Mouse (Mus musculus) brain, embryonic 14.5 days (tissue): ENCODE results near the gene Arl6ip1. TPM values are rescaled to one million over a fixed set of nuclear protein-coding genes. Genes with fewer than 3 reads are reported as not detected.
A peak's percentile ranks its signal among the peaks of the same experiment; 100 is the strongest.

Experiments
- DNase-seq: peaks from one replicate; pipeline ENCODE4 v3.0.0-alpha.2; 2011; ENCODE audit warnings: low read depth
- CTCF ChIP-seq: fragments of 200-500 bp; IDR thresholded peaks from 2 replicates; pipeline ENCODE4 v1.5.1; 2012; ENCODE audit warnings: inconsistent platforms, mild to moderate bottlenecking, moderate library complexity, borderline replicate concordance; ENCODE audit not compliant: insufficient read depth, insufficient read length; ENCODE audit errors: extremely low read depth
- POLR2A ChIP-seq: fragments of 200-500 bp; IDR thresholded peaks from 2 replicates; pipeline ENCODE4 v1.6.1; 2012; ENCODE audit warnings: mild to moderate bottlenecking, inconsistent platforms, borderline replicate concordance; ENCODE audit not compliant: poor library complexity, insufficient read depth, insufficient read length, severe bottlenecking; ENCODE audit errors: extremely low read depth
- polyA plus RNA-seq: library from polyadenylated mRNA; depleted of rRNA; stranded (reverse); fragments of >200 nt; gene quantifications from 2 replicates; pipeline ENCODE4 v1.2.3, GENCODE M21; 2012

The Arl6ip1 gene
- polyA plus RNA-seq, 1 experiment: 287 TPM

DNA sequence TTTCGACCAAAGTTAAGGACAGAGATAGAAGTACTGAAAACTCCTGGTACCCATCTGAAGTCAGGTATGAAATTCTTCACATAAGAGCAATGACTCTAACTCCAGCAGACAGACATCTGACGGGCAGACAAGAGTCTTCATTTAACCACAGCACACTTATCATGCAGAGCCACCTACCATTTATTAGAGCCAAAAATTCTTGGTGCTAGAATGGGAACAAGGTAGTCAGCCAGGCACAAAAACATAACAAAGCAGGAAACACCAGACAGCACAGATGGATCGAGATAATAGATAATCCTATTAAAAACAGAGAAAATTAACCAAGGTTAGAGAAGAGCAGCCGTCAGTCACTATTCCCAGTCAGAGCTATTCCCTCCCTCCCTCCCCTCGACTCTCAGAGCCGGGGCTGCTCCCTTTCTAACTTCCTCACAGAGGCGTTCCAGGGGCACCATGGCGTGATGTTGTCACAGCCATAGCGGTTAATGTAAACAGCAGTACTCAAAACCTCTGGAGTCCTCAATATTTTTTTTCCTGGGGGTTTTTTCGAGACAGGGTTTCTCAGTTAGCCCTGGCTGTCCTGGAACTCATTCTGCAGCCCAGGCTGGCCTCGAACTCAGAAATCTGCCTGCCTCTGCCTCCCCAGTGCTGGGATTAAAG is 3.1 kb downstream of the Arl6ip1 start:
- TF ChIP-seq CTCF: no peak
- no peak for TF ChIP-seq POLR2A

DNA sequence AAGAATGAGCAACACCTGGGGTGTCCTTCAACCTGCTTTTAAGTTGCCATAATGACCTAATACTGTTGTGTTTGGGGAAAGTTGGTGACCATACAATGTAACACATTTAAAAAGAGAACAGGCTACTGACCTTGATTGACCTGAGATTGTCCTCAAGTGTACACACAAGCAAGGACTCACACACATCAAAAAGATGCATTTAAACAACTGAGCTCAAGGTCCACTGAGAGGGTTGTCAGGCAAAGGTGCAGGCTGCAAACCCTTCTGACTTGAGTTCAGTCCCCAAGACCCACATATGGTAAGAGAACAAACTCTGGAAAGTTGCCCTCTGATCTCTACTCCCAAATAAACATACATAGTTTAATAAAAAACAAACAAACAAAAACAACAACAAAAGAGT is 3.7 kb downstream of the Arl6ip1 start:
- no peak for DNase-seq
- TF ChIP-seq CTCF (no peak), POLR2A (no peak)

More for the DNA sequence above, 3.1 kb downstream of the Arl6ip1 start:
- DNase-seq: no peak

DNA sequence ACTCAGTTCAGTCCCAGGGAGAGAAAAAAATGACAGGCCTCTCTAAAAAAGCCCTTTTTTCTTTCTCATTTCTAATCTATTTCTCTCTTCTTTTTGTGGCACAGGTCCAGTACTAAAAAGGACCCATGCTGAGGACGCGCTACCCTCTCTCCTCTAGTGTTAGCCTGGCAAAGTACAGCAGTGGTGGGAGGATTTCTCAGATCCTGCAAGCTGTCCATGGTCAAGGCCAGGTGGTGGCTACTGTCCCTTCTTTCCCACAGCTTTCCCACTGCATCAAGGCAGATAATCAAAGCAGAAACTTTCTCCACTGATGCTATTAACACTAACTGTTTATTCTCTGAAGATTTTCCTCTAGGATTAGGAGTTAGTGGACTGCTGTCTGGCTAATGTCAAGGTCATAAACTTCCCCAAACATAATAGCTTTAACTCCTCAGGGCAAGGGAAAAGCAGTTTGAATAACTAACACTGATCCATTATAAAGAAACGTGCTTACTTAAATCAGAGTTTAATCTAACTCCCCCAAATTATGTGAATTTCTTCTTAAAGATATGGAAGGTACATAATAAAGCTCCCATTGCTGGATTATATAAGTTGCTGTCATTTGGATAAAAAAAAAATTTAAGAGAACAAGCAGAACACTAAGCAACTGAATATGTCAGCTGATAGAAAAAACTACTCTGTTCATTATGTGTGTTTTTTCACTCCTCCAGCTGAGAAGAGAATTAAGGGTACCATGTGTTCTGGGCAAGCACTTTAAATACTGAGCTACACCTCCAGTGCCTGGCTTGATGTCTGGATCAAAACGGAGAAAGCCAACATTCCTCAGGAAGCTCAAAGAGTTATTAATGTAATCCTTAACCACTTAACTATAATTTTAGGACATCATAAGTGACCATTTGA is 5.7 kb downstream of the Arl6ip1 start:
- no peak for DNase-seq
- no peak for TF ChIP-seq CTCF
- TF ChIP-seq POLR2A: no peak

DNA sequence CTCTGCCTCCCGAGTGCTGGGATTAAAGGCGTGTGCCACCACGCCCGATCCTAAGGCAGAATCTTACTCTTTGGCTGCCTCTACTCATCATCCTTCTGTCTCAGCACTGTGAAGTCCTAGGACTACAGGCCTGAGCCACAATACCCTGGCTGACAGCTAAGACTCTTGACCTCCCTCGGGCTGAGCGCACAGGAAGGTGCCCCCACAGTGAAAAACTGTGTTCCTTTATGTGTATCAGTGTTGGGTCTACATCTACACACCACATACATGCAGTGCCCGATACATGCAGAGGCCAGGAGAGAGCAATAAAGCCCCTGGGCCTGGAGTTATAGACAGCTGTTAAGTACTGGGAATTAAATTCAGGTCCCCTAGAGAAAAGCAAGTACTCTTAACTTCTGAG is 7.2 kb downstream of the Arl6ip1 start:
- no peak for DNase-seq
- TF ChIP-seq CTCF (no peak), POLR2A (no peak)

DNA sequence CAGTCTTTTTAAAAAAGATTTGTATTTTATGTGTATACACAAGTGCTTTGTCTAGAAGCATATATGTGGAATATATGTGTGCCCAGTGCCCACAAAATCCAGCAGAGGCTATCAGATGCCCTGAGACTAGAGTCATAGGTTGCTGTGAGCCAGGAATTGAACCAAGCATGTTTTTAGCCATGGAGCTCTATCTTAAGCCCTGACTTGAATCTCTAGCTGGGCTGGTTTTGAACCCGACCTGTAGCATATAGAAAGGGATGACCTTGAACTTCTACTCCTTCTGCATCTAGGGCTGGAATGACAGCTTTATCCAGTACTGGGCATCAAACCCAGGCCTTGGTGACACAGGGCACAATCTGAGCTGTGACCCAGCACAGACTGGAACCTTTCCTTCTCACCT is 8.8 kb downstream of the Arl6ip1 start:
- DNase-seq: no peak
- TF ChIP-seq POLR2A (no peak), CTCF (no peak)

DNA sequence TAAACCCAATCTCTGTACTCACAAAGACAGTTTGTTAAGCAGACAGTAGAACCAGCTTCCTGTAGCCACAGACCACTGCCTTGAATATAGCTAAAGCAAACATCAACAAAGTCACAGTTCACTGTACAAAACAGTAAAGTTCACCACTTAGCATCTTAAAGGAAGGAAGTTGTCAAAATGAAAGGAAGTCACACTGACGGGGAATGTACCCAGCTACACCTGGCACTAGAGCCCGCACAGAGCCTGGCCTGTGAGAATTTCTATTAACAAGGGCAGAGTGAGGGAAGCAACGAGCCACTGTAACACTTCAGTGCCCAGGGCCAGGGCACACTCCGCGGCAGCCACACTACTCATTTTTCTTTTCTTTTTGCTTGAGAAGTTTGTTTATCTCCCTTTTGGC is 9.5 kb downstream of the Arl6ip1 start:
- no peak for DNase-seq

DNA sequence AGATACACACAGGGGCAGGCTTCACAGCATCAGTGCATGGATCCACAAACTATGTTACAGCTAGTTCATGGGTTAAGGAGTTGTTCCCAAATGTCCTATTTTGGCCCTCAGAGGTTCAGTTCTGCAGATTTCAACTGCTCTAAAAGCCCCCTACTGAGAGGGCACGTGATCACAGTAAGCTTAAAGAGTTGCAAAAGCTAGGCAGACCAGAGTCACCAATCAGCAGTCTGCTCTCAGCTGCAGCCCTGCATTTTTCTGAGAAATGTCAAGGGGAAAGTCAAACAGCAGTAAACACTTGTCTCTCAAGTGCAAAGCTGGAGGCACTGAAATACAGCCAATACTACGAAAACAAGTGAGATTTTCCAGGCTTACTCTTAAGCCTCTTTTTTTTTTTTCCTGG is 10.3 kb downstream of the Arl6ip1 start:
- no peak for DNase-seq
- no peak for TF ChIP-seq POLR2A
- no peak for TF ChIP-seq CTCF

More for the DNA sequence above, 9.5 kb downstream of the Arl6ip1 start:
- TF ChIP-seq POLR2A: no peak
- no peak for TF ChIP-seq CTCF

DNA sequence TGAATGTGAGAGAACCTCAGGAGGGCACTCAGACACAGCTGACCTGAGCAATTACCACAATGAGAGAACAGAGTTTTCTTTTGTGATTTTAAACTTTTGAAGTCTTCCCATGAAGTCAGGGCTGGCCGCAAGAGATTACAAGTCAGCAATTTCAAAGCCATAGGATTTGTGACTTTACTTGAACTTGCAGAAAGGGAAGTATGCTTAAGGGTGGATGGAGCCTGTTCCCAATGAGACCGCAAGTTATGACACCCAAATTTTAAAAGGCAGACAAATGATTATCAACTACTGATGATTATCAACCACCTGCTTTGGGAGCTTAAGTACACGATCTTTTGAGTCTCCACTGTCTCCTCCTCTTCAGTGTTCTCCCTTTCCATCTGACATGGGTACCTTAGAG is 11.0 kb downstream of the Arl6ip1 start:
- no peak for DNase-seq
- TF ChIP-seq CTCF: no peak
- no peak for TF ChIP-seq POLR2A

DNA sequence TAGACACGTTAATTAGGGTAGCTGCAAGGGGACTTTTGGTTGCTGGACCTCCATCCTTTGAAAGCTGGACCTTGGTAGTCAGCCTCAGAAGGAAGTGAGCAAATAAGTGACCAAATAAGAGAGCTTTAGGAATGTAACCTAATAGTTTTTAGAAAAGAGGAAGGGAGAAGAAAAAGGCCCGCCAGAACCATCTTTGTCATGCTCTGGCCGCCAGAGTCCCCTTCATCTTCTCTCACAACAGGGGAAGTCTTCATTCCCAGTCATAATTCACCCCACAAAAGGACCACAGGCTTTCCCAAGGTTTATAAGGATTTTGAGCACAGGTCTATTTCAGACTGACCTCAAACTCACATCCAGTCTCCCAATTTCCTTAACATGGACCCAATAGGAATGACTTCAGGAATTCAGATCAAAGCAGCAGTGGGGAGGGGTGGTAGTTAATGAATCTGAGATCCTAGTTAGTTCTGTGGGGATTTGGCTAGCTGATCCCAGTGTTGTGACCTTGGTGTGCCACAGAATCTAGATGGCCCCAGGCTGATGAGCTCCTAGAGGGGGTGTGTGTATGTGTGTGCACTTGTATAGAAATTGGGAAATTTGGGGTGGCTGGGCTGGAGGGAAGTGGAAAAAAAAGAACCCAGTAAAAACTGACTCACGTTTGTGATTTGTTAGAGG is 11.8 kb downstream of the Arl6ip1 start:
- TF ChIP-seq POLR2A (no peak), CTCF (no peak)
- no peak for DNase-seq

DNA sequence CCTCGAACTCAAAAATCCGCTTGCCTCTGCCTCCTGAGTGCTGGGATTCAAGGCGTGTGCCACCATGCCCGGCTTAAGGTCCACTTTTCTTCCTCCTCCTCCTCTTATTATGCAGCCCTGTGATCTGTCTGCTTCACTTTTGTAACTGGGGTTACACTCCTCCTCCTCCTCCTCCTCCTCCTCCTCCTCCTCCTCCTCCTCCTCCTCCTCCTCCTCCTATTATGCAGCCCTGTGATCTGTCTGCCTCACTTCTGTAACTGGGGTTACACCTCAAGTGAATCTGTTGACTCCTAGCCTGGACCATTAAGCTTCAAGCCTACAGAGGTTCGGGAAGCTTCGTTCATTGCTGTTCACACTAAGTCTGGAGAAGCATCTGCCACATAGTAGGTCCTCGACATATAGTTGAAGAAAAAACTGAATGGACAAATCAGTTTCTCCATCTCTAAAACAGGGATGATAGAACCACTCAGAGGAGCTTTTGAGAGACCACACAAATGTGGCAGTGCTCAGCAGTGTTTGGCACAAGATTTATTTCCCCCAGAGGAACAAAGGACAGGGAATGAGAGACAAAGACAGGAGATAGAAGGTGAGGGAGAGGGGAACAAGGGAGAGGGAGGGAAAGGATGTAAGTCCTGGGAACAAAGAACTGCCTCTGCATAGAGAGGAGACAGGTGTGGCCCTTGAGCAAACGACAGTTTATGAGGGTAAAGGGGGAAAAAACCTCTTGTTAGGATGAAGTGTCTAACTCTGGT is 12.5 kb downstream of the Arl6ip1 start:
- DNase-seq: no peak
- TF ChIP-seq POLR2A (no peak), CTCF (no peak)

DNA sequence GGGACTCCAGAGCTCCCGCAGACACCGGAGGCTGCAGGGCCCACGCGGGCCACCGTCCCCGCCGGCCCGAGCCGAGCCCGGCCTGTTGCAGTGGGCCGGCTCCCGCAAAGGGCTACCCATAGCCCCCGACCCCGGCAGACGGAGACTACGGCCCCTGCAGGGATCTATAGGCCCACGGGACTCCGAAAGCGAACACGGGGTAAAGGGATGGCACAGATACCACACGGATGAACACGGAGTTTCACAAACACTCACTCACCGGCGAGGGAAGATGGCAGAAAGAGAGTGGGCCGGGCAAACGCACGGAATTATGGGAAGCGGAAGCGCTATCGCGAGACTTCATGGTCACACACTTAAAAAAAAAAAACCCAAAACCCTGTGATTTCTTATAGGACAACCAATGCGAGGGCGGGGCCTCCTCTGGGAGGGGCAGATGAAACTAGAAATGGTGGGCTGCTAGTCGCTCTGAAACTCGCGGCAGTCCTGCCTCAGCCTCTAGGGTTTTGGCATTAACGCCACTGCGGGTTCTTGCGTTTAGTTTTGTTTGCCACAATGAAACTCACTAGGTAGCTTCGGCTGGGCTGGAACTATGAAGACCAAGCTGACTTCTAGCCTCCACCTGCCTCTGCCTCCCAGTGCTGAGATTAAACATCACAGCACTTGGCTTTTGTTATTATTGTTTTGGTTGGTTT is 13.4 kb downstream of the Arl6ip1 start, which contains the start of gene Rps15a:
TSS of gene Rps15a (minus strand) at position 312 of the 692 bp plus-strand sequence.
- TF ChIP-seq POLR2A (peak; percentile 63; the same call in 1 of the 2 replicates), CTCF (peak; percentile 13; the same call in 1 of the 2 replicates)
- peak; percentile 98 for DNase-seq

DNA sequence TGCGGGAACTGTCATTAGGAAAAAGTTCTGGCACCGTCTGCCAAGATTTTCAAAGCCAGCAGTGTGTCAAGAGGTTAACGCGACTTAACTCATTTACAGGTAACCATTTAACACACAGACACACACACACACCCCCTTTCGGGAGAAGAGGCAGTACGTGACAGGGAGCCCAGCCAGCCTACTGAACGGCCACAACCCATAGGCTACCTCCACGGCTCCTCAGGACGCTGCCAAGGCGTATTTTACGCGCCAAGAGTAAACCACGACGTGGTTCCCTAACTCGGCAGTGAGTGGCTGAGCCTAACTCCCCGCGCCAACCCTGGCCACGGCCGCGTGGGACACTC is 14.0 kb downstream of the Arl6ip1 start:
- no peak for TF ChIP-seq POLR2A
- no peak for TF ChIP-seq CTCF
- no peak for DNase-seq
